Mouse (Mus musculus) liver, adult 2 months (tissue): Measurements from ENCODE around the gene Fgfr2. TPM values are rescaled to one million over a fixed set of nuclear protein-coding genes. Genes with fewer than 3 reads are reported as not detected.

Experiments used
- DNase-seq: peaks from one replicate; pipeline ENCODE4 v3.0.0-alpha.2; 2011; ENCODE audit warnings: low read depth, low spot score; ENCODE audit errors: extremely low read depth
- H3K27ac ChIP-seq: fragments of 200-500 bp; replicated peaks from 2 replicates; pipeline ENCODE4 v1.5.1; 2012; ENCODE audit warnings: low read depth, mild to moderate bottlenecking, control low read depth, inconsistent platforms, low read length; ENCODE audit not compliant: insufficient read depth
- H3K27me3 ChIP-seq: fragments of 200-500 bp; 2 replicates; pipeline ENCODE4 v1.6.1; 2012; ENCODE audit warnings: mild to moderate bottlenecking, moderate library complexity, low read length, inconsistent platforms; ENCODE audit not compliant: control insufficient read depth, insufficient read depth
- H3K36me3 ChIP-seq: fragments of 200-500 bp; 2 replicates; pipeline ENCODE4 v1.6.1; 2012; ENCODE audit warnings: low read length, inconsistent platforms; ENCODE audit not compliant: control insufficient read depth, insufficient read depth
- H3K4me1 ChIP-seq: fragments of 200-500 bp; 2 replicates; pipeline ENCODE4 v1.6.1; 2011; ENCODE audit warnings: low read length; ENCODE audit not compliant: control insufficient read depth, insufficient read depth
- H3K4me3 ChIP-seq: fragments of 200-500 bp; 2 replicates; pipeline ENCODE4 v1.5.1; 2011; ENCODE audit warnings: low read depth, mild to moderate bottlenecking, control low read depth, low read length, moderate library complexity; ENCODE audit not compliant: insufficient read depth
- H3K79me2 ChIP-seq: fragments of 200-500 bp; 2 replicates; pipeline ENCODE4 v1.6.1; 2012; ENCODE audit warnings: inconsistent platforms, mild to moderate bottlenecking, low read length, moderate library complexity; ENCODE audit not compliant: control insufficient read depth, insufficient read depth
- H3K9ac ChIP-seq: fragments of 200-500 bp; 2 replicates; pipeline ENCODE4 v1.6.1; 2012; ENCODE audit warnings: low read depth, mild to moderate bottlenecking, control low read depth, inconsistent platforms, low read length
- CTCF ChIP-seq: fragments of 200-500 bp; IDR thresholded peaks from 2 replicates; pipeline ENCODE4 v1.5.1; 2011; ENCODE audit warnings: low read depth, low read length, control low read depth
- POLR2A ChIP-seq: fragments of 200-500 bp; IDR thresholded peaks from 2 replicates; pipeline ENCODE4 v1.6.1; 2011; ENCODE audit warnings: low read length, control low read depth; ENCODE audit not compliant: insufficient read depth; ENCODE audit errors: extremely low read depth
- WGBS: fragments of 180-500 bp; shearing (Covaris S2); methylation state at CpG from one replicate; pipeline ENCODE4 v1.1.7; 2018; 5-methylcytosine and 5-hydroxymethylcytosine counted together
- polyA plus RNA-seq: library from polyadenylated mRNA; depleted of rRNA; stranded (reverse); fragments of >200 nt; gene quantifications from 2 replicates; pipeline ENCODE4 v1.2.3, GENCODE M21; 2012
- total RNA-seq: library from RNA; depleted of rRNA; stranded (reverse); fragments of >200 nt; gene quantifications from 2 replicates; pipeline ENCODE4 v1.2.3, GENCODE M21; 2014

Fgfr2 gene
- total and polyA plus RNA-seq, 2 experiments, result 16.7 to 35.2 TPM

- TF ChIP-seq POLR2A (no peak), CTCF (no peak)
- WGBS, result 85% methylated on average over 8 of the region's 8 CpGs
- Histone ChIP-seq H3K27me3 (no peaks in the 10 kb centered on the region), H3K4me3 (no peak overlapping the region), H3K4me1 (no peaks in the 10 kb centered on the region), H3K36me3 (peaks cover 13% of the 10 kb centered on the region), H3K27ac (no peak overlapping the region), H3K9ac (no peak overlapping the region), H3K79me2 (no peaks in the 10 kb centered on the region)
- no peak for DNase-seq
Observed at GRCm38 (mm10) chr7:130170144-130170543, 2953.0 kb downstream of the Fgfr2 start.

GRCm38 (mm10) chr7:130168296-130168695, 2954.9 kb downstream of the Fgfr2 start:
- H3K36me3 ChIP-seq, result peaks cover 12% of the 10 kb centered on the region; the same call in 1 of the 2 replicates
- TF ChIP-seq CTCF, result no peak
- no peak for TF ChIP-seq POLR2A
- no peak for DNase-seq
- H3K4me1 ChIP-seq, result no peaks in the 10 kb centered on the region
- no peak overlapping the region for H3K4me3 ChIP-seq
- H3K79me2 ChIP-seq, result no peaks in the 10 kb centered on the region
- H3K27ac ChIP-seq, result no peak overlapping the region
- 87% methylated on average over 12 of the region's 12 CpGs for WGBS
- no peak overlapping the region for H3K9ac ChIP-seq
- no peaks in the 10 kb centered on the region for H3K27me3 ChIP-seq

- Histone ChIP-seq H3K27ac (no peak overlapping the region), H3K36me3 (peaks cover 10% of the 10 kb centered on the region; the same call in 1 of the 2 replicates), H3K4me1 (no peaks in the 10 kb centered on the region), H3K9ac (no peak overlapping the region), H3K27me3 (no peaks in the 10 kb centered on the region), H3K4me3 (no peak overlapping the region), H3K79me2 (no peaks in the 10 kb centered on the region)
- 91% methylated on average over 5 of the region's 5 CpGs for WGBS
- DNase-seq, result no peak
- no peak for TF ChIP-seq CTCF
- no peak for TF ChIP-seq POLR2A
Observed at GRCm38 (mm10) chr7:130167261-130167660, 2955.9 kb downstream of the Fgfr2 start.

- H3K4me3 ChIP-seq, result no peak overlapping the region
- WGBS, result 85% methylated on average over 4 of the region's 4 CpGs
- H3K9ac ChIP-seq, result no peak overlapping the region
- peaks cover 10% of the 10 kb centered on the region; the same call in 1 of the 2 replicates for H3K36me3 ChIP-seq
- no peaks in the 10 kb centered on the region for H3K79me2 ChIP-seq
- no peak for DNase-seq
- H3K4me1 ChIP-seq, result no peaks in the 10 kb centered on the region
- no peaks in the 10 kb centered on the region for H3K27me3 ChIP-seq
- no peak overlapping the region for H3K27ac ChIP-seq
- TF ChIP-seq CTCF, result no peak
- no peak for TF ChIP-seq POLR2A
Observed at GRCm38 (mm10) chr7:130166190-130166589, 2957.0 kb downstream of the Fgfr2 start.

- Histone ChIP-seq H3K27ac (no peak overlapping the region), H3K79me2 (no peaks in the 10 kb centered on the region), H3K9ac (no peak overlapping the region), H3K36me3 (peaks cover 10% of the 10 kb centered on the region; the same call in 1 of the 2 replicates), H3K4me1 (no peaks in the 10 kb centered on the region), H3K27me3 (no peaks in the 10 kb centered on the region), H3K4me3 (no peak overlapping the region)
- 79% methylated on average over 3 of the region's 3 CpGs for WGBS
- TF ChIP-seq CTCF (no peak), POLR2A (no peak)
- DNase-seq, result no peak
Observed at GRCm38 (mm10) chr7:130165408-130165807, 2957.7 kb downstream of the Fgfr2 start.

- H3K9ac ChIP-seq, result no peak overlapping the region
- H3K27ac ChIP-seq, result no peak overlapping the region
- no peaks in the 10 kb centered on the region for H3K79me2 ChIP-seq
- H3K36me3 ChIP-seq, result peaks cover 7% of the 10 kb centered on the region; the same call in 1 of the 2 replicates
- WGBS, result 85% methylated on average over 6 of the region's 6 CpGs
- TF ChIP-seq CTCF (no peak), POLR2A (no peak)
- H3K4me3 ChIP-seq, result no peak overlapping the region
- no peaks in the 10 kb centered on the region for H3K27me3 ChIP-seq
- no peak for DNase-seq
- no peaks in the 10 kb centered on the region for H3K4me1 ChIP-seq
Observed at GRCm38 (mm10) chr7:130162718-130163117, 2960.4 kb downstream of the Fgfr2 start.
